Comparison of ENCODE assay signal across 9 mouse cellular contexts in genomic region chr10:40524991-40525390, GRCm38 (mm10). TPM values are rescaled to one million over a fixed set of nuclear protein-coding genes. Genes with fewer than 3 reads are reported as not detected.
DNase-seq lines count a peak whose midpoint lies in the region; ATAC-seq and TF ChIP-seq lines count a peak whose summit lies in the region.
"Had no signal": no experiment of that assay in that cellular context is flagged by ENCODE, and none has a peak within 500 bp of the region (broad histone marks: within the 10 kb centered on the region; RNA-seq: fewer than 3 reads in every experiment).

No protein-coding gene starts in this region.

- no peaks in the 10 kb centered on the region for H3K36me3 ChIP-seq in embryonic facial prominence, embryonic 11.5 days (replicated peaks; ENCODE audit: control insufficient read depth, insufficient read depth, low read depth, low read length)
- no peaks in the 10 kb centered on the region for H3K36me3 ChIP-seq in liver, embryonic 13.5 days
- no peaks in the 10 kb centered on the region for H3K36me3 ChIP-seq in spleen, adult 2 months (ENCODE audit: control insufficient read depth, insufficient read depth, low read length)
- H3K36me3 ChIP-seq: heart, embryonic 13.5 days had no signal

- no peaks in the 10 kb centered on the region for H3K4me1 ChIP-seq in embryonic facial prominence, embryonic 11.5 days (ENCODE audit: control insufficient read depth, insufficient read depth, low read length)
- H3K4me1 ChIP-seq in liver, embryonic 13.5 days (replicated peaks), result peaks cover 52% of the 10 kb centered on the region
- peaks cover 8% of the 10 kb centered on the region; the same call in 1 of the 2 replicates for H3K4me1 ChIP-seq in spleen, adult 2 months (ENCODE audit: control insufficient read depth, insufficient read depth, insufficient read length)

- no peak for TF ChIP-seq POLR2A in spleen, adult 2 months (IDR thresholded peaks at IDR 0.05; ENCODE audit: low read depth, low read length)

- H3K4me3 ChIP-seq in left cerebral cortex, adult 2 months, result no peak overlapping the region
- H3K4me3 ChIP-seq in embryonic facial prominence, embryonic 11.5 days (ENCODE audit: low read depth, low read length), result no peak overlapping the region
- H3K4me3 ChIP-seq in liver, embryonic 13.5 days (replicated peaks), result no peak overlapping the region
- no peak overlapping the region for H3K4me3 ChIP-seq in spleen, adult 2 months (ENCODE audit: extremely low read depth, insufficient read depth, insufficient read length)
- H3K4me3 ChIP-seq: heart, embryonic 13.5 days had no signal

- H3K4me2 ChIP-seq in embryonic facial prominence, embryonic 11.5 days (ENCODE audit: low read depth, low read length), result no peak overlapping the region
- no peak overlapping the region for H3K4me2 ChIP-seq in liver, embryonic 13.5 days
- H3K4me2 ChIP-seq: heart, embryonic 13.5 days had no signal

- peak; percentile 26 for DNase-seq in adrenal gland, adult 2 months
- DNase-seq in adrenal gland, postnatal 25 days, result no peak
- DNase-seq in left cerebral cortex, adult 2 months (ENCODE audit: extremely low spot score in 1 of 2, low spot score in 2 of 2), result peak in 1 of 2 experiments; percentile 53
- DNase-seq in left cerebral cortex, postnatal 36 days (ENCODE audit: low spot score in 2 of 2), result no peak
- peak; percentile 59 for DNase-seq in T-cell, adult 2 months (ENCODE audit: low spot score)
- DNase-seq in embryonic facial prominence, embryonic 11.5 days (ENCODE audit: low spot score), result peak; percentile 89
- peak; percentile 21 for DNase-seq in liver, embryonic 13.5 days
- peak; percentile 42 to 64 for DNase-seq in spleen, adult 2 months (ENCODE audit: low read depth in 1 of 2, low spot score in 2 of 2)

- intact Hi-C loops in left cerebral cortex, adult 2 months (cut with DNase I), result loop anchor here (1.0 to 10.0 kb wide), 4 partner anchors 150 to 266 kb away; no protein-coding TSS in a partner anchor
- intact Hi-C loops in left cerebral cortex, postnatal 36 days (cut with DNase I), result loop anchor here (2.0 to 5.0 kb wide), 4 partner anchors 153 to 266 kb away; partner anchors contain the start of genes Amd1 and Gtf3c6

- no peaks in the 10 kb centered on the region for H3K9me3 ChIP-seq in embryonic facial prominence, embryonic 11.5 days (replicated peaks; ENCODE audit: control insufficient read depth, low read length)
- no peaks in the 10 kb centered on the region for H3K9me3 ChIP-seq in liver, embryonic 13.5 days (replicated peaks)
- H3K9me3 ChIP-seq: heart, embryonic 13.5 days had no signal

- H3K27ac ChIP-seq in left cerebral cortex, adult 2 months, result no peak overlapping the region
- H3K27ac ChIP-seq in embryonic facial prominence, embryonic 11.5 days (replicated peaks; ENCODE audit: low read depth, low read length), result no peak overlapping the region
- H3K27ac ChIP-seq in liver, embryonic 13.5 days, result no peak overlapping the region
- no peak overlapping the region for H3K27ac ChIP-seq in spleen, adult 2 months (ENCODE audit: insufficient read depth, low read length)
- H3K27ac ChIP-seq: heart, embryonic 13.5 days had no signal

- TF ChIP-seq CTCF in left cerebral cortex, adult 2 months (IDR thresholded peaks at IDR 0.05), result peak; percentile 99
- TF ChIP-seq CTCF in spleen, adult 2 months (IDR thresholded peaks at IDR 0.05; ENCODE audit: extremely low read depth, insufficient read depth, insufficient read length, insufficient replicate concordance), result no peak

- H3K27me3 ChIP-seq in embryonic facial prominence, embryonic 11.5 days (ENCODE audit: control insufficient read depth, insufficient read depth, low read length), result no peaks in the 10 kb centered on the region
- no peaks in the 10 kb centered on the region; the same call in 1 of the 2 replicates for H3K27me3 ChIP-seq in liver, embryonic 13.5 days
- no peaks in the 10 kb centered on the region for H3K27me3 ChIP-seq in spleen, adult 2 months (ENCODE audit: control insufficient read depth, insufficient read depth, low read length)
- H3K27me3 ChIP-seq: heart, embryonic 13.5 days had no signal

- no peak for ATAC-seq in embryonic facial prominence, embryonic 11.5 days (replicated peaks; ENCODE audit: insufficient number of reproducible peaks, low FRiP score, low TSS enrichment, low read depth)
- ATAC-seq in liver, embryonic 13.5 days (ENCODE audit: low read depth), result no peak

- WGBS in embryonic facial prominence, embryonic 11.5 days, result 29% methylated on average over 10 of the region's 10 CpGs
- 22% methylated on average over 10 of the region's 10 CpGs for WGBS in liver, embryonic 13.5 days (ENCODE audit: insufficient replicate concordance)
- whole genome bisulfite sequencing in spleen, adult 2 months, result 25% methylated on average over 10 of the region's 10 CpGs

- H3K9ac ChIP-seq in embryonic facial prominence, embryonic 11.5 days (replicated peaks; ENCODE audit: low read length), result no peak overlapping the region
- no peak overlapping the region for H3K9ac ChIP-seq in liver, embryonic 13.5 days

RNA-seq across cellular contexts. Expression of gene Slc22a16, which starts 45.1 kb away (rescaled TPM):
- total RNA-seq in adrenal gland, adult 2 months (2021), result not detected
- polyA plus RNA-seq in adrenal gland, adult 2 months (2012; rRNA removed), result not detected in 2 replicates
- total RNA-seq in adrenal gland, postnatal 25 days (2021), result not detected in 2 replicates
- total RNA-seq in left cerebral cortex, adult 2 months (2021), result not detected
- total RNA-seq in left cerebral cortex, postnatal 36 days (2021), result not detected
- polyA plus RNA-seq in embryonic facial prominence, embryonic 11.5 days (2014; fragmentation: Nextera tagmentation; extraction: Ambion mirVana), result not detected in 2 replicates
- not detected in 2 replicates for polyA plus RNA-seq in liver, embryonic 13.5 days (2015; fragmentation: Nextera tagmentation; extraction: Ambion mirVana)
- not detected in 2 replicates for polyA plus RNA-seq in spleen, adult 2 months (2012; rRNA removed)
- polyA plus RNA-seq: heart, embryonic 13.5 days had no signal

Comparison
In these comparisons a context has a peak if more than half of its experiments do, and no peak if none do; other contexts are left out.
1. DNase-seq: peak in adrenal gland, adult 2 months (single experiment), T-cell, adult 2 months (single experiment), embryonic facial prominence, embryonic 11.5 days (single experiment), liver, embryonic 13.5 days (single experiment) and spleen, adult 2 months (2 of 2); none in adrenal gland, postnatal 25 days (single experiment) and left cerebral cortex, postnatal 36 days (0 of 2).